ENCODE assay signal across 10 mouse cellular contexts in genomic region chr14:54652787-54653186, GRCm38 (mm10). TPM values are rescaled to one million over a fixed set of nuclear protein-coding genes. Genes with fewer than 3 reads are reported as not detected.
DNase-seq lines count a peak whose midpoint lies in the region; ATAC-seq and TF ChIP-seq lines count a peak whose summit lies in the region.
"Had no signal": no experiment of that assay in that cellular context is flagged by ENCODE, and none has a peak within 500 bp of the region (broad histone marks: within the 10 kb centered on the region; RNA-seq: fewer than 3 reads in every experiment).

No protein-coding gene starts in this region.

- H3K27ac ChIP-seq in heart, embryonic 13.5 days (replicated peaks), result peak overlapping the region; percentile 89
- peak overlapping the region; percentile 47 for H3K27ac ChIP-seq in MEL (ENCODE audit: control insufficient read depth, low read depth, low read length)
- H3K27ac ChIP-seq in hindbrain, embryonic 11.5 days (ENCODE audit: low read depth, low read length), result peak overlapping the region; percentile 82
- H3K27ac ChIP-seq in midbrain, embryonic 12.5 days (replicated peaks), result peak overlapping the region; percentile 80

- peaks cover 24% of the 10 kb centered on the region for H3K79me2 ChIP-seq in MEL (ENCODE audit: control insufficient read depth, insufficient read depth, low read length, poor library complexity)

- no peak for TF ChIP-seq EP300 in MEL (IDR thresholded peaks at IDR 0.05; ENCODE audit: low read depth in 1 of 2, low read length in 2 of 2)

- no peak for ATAC-seq in heart, embryonic 13.5 days (ENCODE audit: extremely low read depth, insufficient number of reproducible peaks, low FRiP score, low TSS enrichment)
- no peak for ATAC-seq in hindbrain, embryonic 11.5 days (ENCODE audit: low FRiP score)
- no peak for ATAC-seq in midbrain, embryonic 12.5 days (ENCODE audit: low FRiP score, low read depth)

- peak overlapping the region; percentile 91 for H3K4me2 ChIP-seq in heart, embryonic 13.5 days
- H3K4me2 ChIP-seq in hindbrain, embryonic 11.5 days (replicated peaks; ENCODE audit: low read depth, low read length), result peak overlapping the region; percentile 64
- peak overlapping the region; percentile 89 for H3K4me2 ChIP-seq in midbrain, embryonic 12.5 days (replicated peaks)

- peaks cover 43% of the 10 kb centered on the region for H3K4me1 ChIP-seq in heart, embryonic 13.5 days
- peaks cover 4 to 29% of the 10 kb centered on the region in 2 experiments for H3K4me1 ChIP-seq in MEL (ENCODE audit: control insufficient read depth in 1 of 2, insufficient read depth in 2 of 2, low read length in 2 of 2)
- H3K4me1 ChIP-seq in hindbrain, embryonic 11.5 days (replicated peaks; ENCODE audit: control insufficient read depth, insufficient read depth, low read length), result peaks cover 5% of the 10 kb centered on the region; the same call in 1 of the 2 replicates
- H3K4me1 ChIP-seq in midbrain, embryonic 12.5 days, result peaks cover 47% of the 10 kb centered on the region

- H3K4me3 ChIP-seq in heart, embryonic 13.5 days, result peak overlapping the region; percentile 77
- peak overlapping the region; percentile 96 to 97 for H3K4me3 ChIP-seq in MEL (ENCODE audit: control insufficient read depth in 1 of 2, insufficient read depth in 1 of 2, low read depth in 2 of 2, low read length in 2 of 2)
- H3K4me3 ChIP-seq in hindbrain, embryonic 11.5 days (ENCODE audit: low read depth, low read length), result peak overlapping the region; percentile 65
- peak overlapping the region; percentile 68 for H3K4me3 ChIP-seq in midbrain, embryonic 12.5 days

- TF ChIP-seq POLR2A in MEL (IDR thresholded peaks at IDR 0.05; ENCODE audit: control insufficient read depth in 1 of 2, insufficient read depth in 1 of 2, low read depth in 1 of 2, low read length in 2 of 2, poor library complexity in 1 of 2), result no peak

- H3K36me3 ChIP-seq in heart, embryonic 13.5 days, result peaks cover 75% of the 10 kb centered on the region
- H3K36me3 ChIP-seq in MEL (ENCODE audit: control insufficient read depth in 1 of 2, insufficient read depth in 2 of 2, low read length in 2 of 2), result peaks cover 7 to 34% of the 10 kb centered on the region in 2 experiments; a peak in 3 of 4 replicates
- peaks cover 17% of the 10 kb centered on the region for H3K36me3 ChIP-seq in hindbrain, embryonic 11.5 days (ENCODE audit: control insufficient read depth, insufficient read depth, low read length)
- H3K36me3 ChIP-seq in midbrain, embryonic 12.5 days, result peaks cover 61% of the 10 kb centered on the region

- no peaks in the 10 kb centered on the region for H3K27me3 ChIP-seq in heart, embryonic 13.5 days (replicated peaks)
- H3K27me3 ChIP-seq in MEL (ENCODE audit: control insufficient read depth in 1 of 2, insufficient read depth in 2 of 2, low read length in 2 of 2), result no peaks in the 10 kb centered on the region
- no peaks in the 10 kb centered on the region for H3K27me3 ChIP-seq in hindbrain, embryonic 11.5 days (ENCODE audit: control insufficient read depth, insufficient read depth, low read length)
- no peaks in the 10 kb centered on the region for H3K27me3 ChIP-seq in midbrain, embryonic 12.5 days
- H3K27me3 ChIP-seq: Patski had no signal

- H3K9ac ChIP-seq in heart, embryonic 13.5 days, result peak overlapping the region; percentile 93
- peak overlapping the region; percentile 96 for H3K9ac ChIP-seq in MEL (ENCODE audit: control insufficient read depth, low read depth, low read length, poor library complexity, severe bottlenecking)
- H3K9ac ChIP-seq in hindbrain, embryonic 11.5 days (ENCODE audit: low read depth, low read length), result peak overlapping the region; percentile 88
- H3K9ac ChIP-seq in midbrain, embryonic 12.5 days (replicated peaks), result peak overlapping the region; percentile 86

- no peaks in the 10 kb centered on the region for H3K9me3 ChIP-seq in heart, embryonic 13.5 days
- no peaks in the 10 kb centered on the region for H3K9me3 ChIP-seq in MEL (replicated peaks; ENCODE audit: insufficient read depth, low read length)
- no peaks in the 10 kb centered on the region for H3K9me3 ChIP-seq in hindbrain, embryonic 11.5 days (ENCODE audit: control insufficient read depth, low read length)
- H3K9me3 ChIP-seq in midbrain, embryonic 12.5 days, result no peaks in the 10 kb centered on the region

- TF ChIP-seq CTCF in MEL (IDR thresholded peaks at IDR 0.05 in 2 of 3, conservative IDR thresholded peaks at IDR 0.05 in 1 of 3; ENCODE audit: control insufficient read depth in 1 of 3, insufficient read depth in 1 of 3, low read depth in 2 of 3, low read length in 3 of 3, poor library complexity in 1 of 3, severe bottlenecking in 1 of 3), result no peak

- 0% methylated on average over 7 of the region's 7 CpGs for WGBS in heart, embryonic 13.5 days
- 0% methylated on average over 7 of the region's 7 CpGs for WGBS in hindbrain, embryonic 11.5 days
- WGBS in midbrain, embryonic 12.5 days, result 0% methylated on average over 7 of the region's 7 CpGs

- TF ChIP-seq RAD21 in MEL (IDR thresholded peaks at IDR 0.05; ENCODE audit: low read depth, low read length), result no peak

- no peak for DNase-seq in heart, adult 9 months (ENCODE audit: low spot score in 2 of 2)
- peak; percentile 30 for DNase-seq in MEL (ENCODE audit: low read depth, low spot score)
- DNase-seq in hindbrain, embryonic 11.5 days (ENCODE audit: low spot score), result peak; percentile 32
- DNase-seq in spleen, adult 12 weeks (ENCODE audit: low spot score), result no peak
- DNase-seq in right cerebral cortex, postnatal 10 days (ENCODE audit: low spot score in 2 of 2), result no peak
- no peak for DNase-seq in B cell, adult 2 months

TF ChIP-seq in MEL, 35 proteins besides CTCF, POLR2A, EP300 and RAD21:
- TF ChIP-seq SIN3A (IDR thresholded peaks at IDR 0.05; ENCODE audit: low read length) (no peak), USF1 (IDR thresholded peaks at IDR 0.05; ENCODE audit: low read depth, low read length) (0 out of 2 replicates have a peak, but pooled peaks have one; percentile 45), MAX (IDR thresholded peaks at IDR 0.05; ENCODE audit: low read length) (no peak)

RNA-seq across cellular contexts. Expression of gene Cdh24, which starts 11.6 kb away (rescaled TPM):
- polyA plus RNA-seq in heart, embryonic 13.5 days (2015; fragmentation: Nextera tagmentation; extraction: Ambion mirVana), result 1.7 and 2.1 TPM in 2 replicates
- total RNA-seq in MEL (2012; rRNA removed), result 0.89 and 0.92 TPM in 2 replicates
- 1 to 10 TPM in 1 of 2 experiments, not detected in 1; 5.8 TPM for polyA plus RNA-seq in MEL (2012; ENCODE audit: insufficient read depth in 1 of 2, insufficient read length in 2 of 2, low read depth in 1 of 2, low replicate concordance in 2 of 2, missing spikeins in 1 of 2)
- 5.6 and 8.1 TPM in 2 replicates for polyA plus RNA-seq in hindbrain, embryonic 11.5 days (2014; fragmentation: Nextera tagmentation; extraction: Ambion mirVana)
- polyA plus RNA-seq in midbrain, embryonic 12.5 days (2016; fragmentation: Nextera tagmentation; extraction: Ambion mirVana), result 9.7 and 10.7 TPM in 2 replicates

RNA-seq across cellular contexts. Expression of gene Gm17606, which starts 12.0 kb away (rescaled TPM):
- not detected in 2 replicates for polyA plus RNA-seq in heart, embryonic 13.5 days (2015; fragmentation: Nextera tagmentation; extraction: Ambion mirVana)
- total RNA-seq in MEL (2012; rRNA removed), result not detected in 2 replicates
- under 1 TPM in 1 of 2 experiments, not detected in 1; 0.99 TPM for polyA plus RNA-seq in MEL (2012; ENCODE audit: insufficient read depth in 1 of 2, insufficient read length in 2 of 2, low read depth in 1 of 2, low replicate concordance in 2 of 2, missing spikeins in 1 of 2)
- polyA plus RNA-seq in hindbrain, embryonic 11.5 days (2014; fragmentation: Nextera tagmentation; extraction: Ambion mirVana), result not detected in 2 replicates
- not detected in 2 replicates for polyA plus RNA-seq in midbrain, embryonic 12.5 days (2016; fragmentation: Nextera tagmentation; extraction: Ambion mirVana)
- polyA plus RNA-seq: gonadal fat pad, adult 2 months; Patski had no signal

RNA-seq across cellular contexts. Expression of gene Psmb11, which starts 31.6 kb away (rescaled TPM):
- polyA plus RNA-seq in heart, embryonic 13.5 days (2015; fragmentation: Nextera tagmentation; extraction: Ambion mirVana), result 0.23 and 0.68 TPM in 2 replicates
- total RNA-seq in MEL (2012; rRNA removed), result not detected in 2 replicates
- polyA plus RNA-seq in MEL (2012; ENCODE audit: insufficient read depth in 1 of 2, insufficient read length in 2 of 2, low read depth in 1 of 2, low replicate concordance in 2 of 2, missing spikeins in 1 of 2), result under 1 TPM in 1 of 2 experiments, not detected in 1; 0.06 TPM
- not detected in 2 replicates for polyA plus RNA-seq in hindbrain, embryonic 11.5 days (2014; fragmentation: Nextera tagmentation; extraction: Ambion mirVana)
- not detected in 2 replicates for polyA plus RNA-seq in midbrain, embryonic 12.5 days (2016; fragmentation: Nextera tagmentation; extraction: Ambion mirVana)
- polyA plus RNA-seq: gonadal fat pad, adult 2 months had no signal

RNA-seq across cellular contexts. Expression of gene 1700123O20Rik, which starts 33.2 kb away (rescaled TPM):
- polyA plus RNA-seq in heart, embryonic 13.5 days (2015; fragmentation: Nextera tagmentation; extraction: Ambion mirVana), result 48.1 and 49.2 TPM in 2 replicates
- total RNA-seq in MEL (2012; rRNA removed), result 44.2 and 47.0 TPM in 2 replicates
- 10 to 100 TPM in 1 of 2 experiments, not detected in 1; 72.8 TPM for polyA plus RNA-seq in MEL (2012; ENCODE audit: insufficient read depth in 1 of 2, insufficient read length in 2 of 2, low read depth in 1 of 2, low replicate concordance in 2 of 2, missing spikeins in 1 of 2)
- 99.9 and 108 TPM in 2 replicates for polyA plus RNA-seq in hindbrain, embryonic 11.5 days (2014; fragmentation: Nextera tagmentation; extraction: Ambion mirVana)
- 84.9 and 89.0 TPM in 2 replicates for polyA plus RNA-seq in midbrain, embryonic 12.5 days (2016; fragmentation: Nextera tagmentation; extraction: Ambion mirVana)

RNA-seq across cellular contexts. Expression of gene Acin1, which starts 33.9 kb away (rescaled TPM):
- polyA plus RNA-seq in heart, embryonic 13.5 days (2015; fragmentation: Nextera tagmentation; extraction: Ambion mirVana), result 81.2 and 85.3 TPM in 2 replicates
- 110 and 115 TPM in 2 replicates for total RNA-seq in MEL (2012; rRNA removed)
- 100 to 1,000 TPM; 103 to 248 TPM for polyA plus RNA-seq in MEL (2012; ENCODE audit: insufficient read depth in 1 of 2, insufficient read length in 2 of 2, low read depth in 1 of 2, low replicate concordance in 2 of 2, missing spikeins in 1 of 2)
- polyA plus RNA-seq in hindbrain, embryonic 11.5 days (2014; fragmentation: Nextera tagmentation; extraction: Ambion mirVana), result 148 and 185 TPM in 2 replicates
- 176 and 178 TPM in 2 replicates for polyA plus RNA-seq in midbrain, embryonic 12.5 days (2016; fragmentation: Nextera tagmentation; extraction: Ambion mirVana)

Comparison
In these comparisons a context has a peak if more than half of its experiments do, and no peak if none do; other contexts are left out.
1. DNase-seq: peak in MEL (single experiment) and hindbrain, embryonic 11.5 days (single experiment); none in heart, adult 9 months (0 of 2), spleen, adult 12 weeks (single experiment), right cerebral cortex, postnatal 10 days (0 of 2) and B cell, adult 2 months (0 of 2).
2. Peak in every context shown above with its lines, with median percentiles within 50 percentile points of each other: H3K27ac ChIP-seq, H3K4me2 ChIP-seq, H3K4me3 ChIP-seq and H3K9ac ChIP-seq.